Mouse (Mus musculus): ENCODE measurements at regions not wholly inside any gene's neighbourhood (a gene's known extent, or its start where the extent isn't known, plus 50 kb on each side); places are given as distances from the start of the nearest gene placed in this dataset.

DNA sequence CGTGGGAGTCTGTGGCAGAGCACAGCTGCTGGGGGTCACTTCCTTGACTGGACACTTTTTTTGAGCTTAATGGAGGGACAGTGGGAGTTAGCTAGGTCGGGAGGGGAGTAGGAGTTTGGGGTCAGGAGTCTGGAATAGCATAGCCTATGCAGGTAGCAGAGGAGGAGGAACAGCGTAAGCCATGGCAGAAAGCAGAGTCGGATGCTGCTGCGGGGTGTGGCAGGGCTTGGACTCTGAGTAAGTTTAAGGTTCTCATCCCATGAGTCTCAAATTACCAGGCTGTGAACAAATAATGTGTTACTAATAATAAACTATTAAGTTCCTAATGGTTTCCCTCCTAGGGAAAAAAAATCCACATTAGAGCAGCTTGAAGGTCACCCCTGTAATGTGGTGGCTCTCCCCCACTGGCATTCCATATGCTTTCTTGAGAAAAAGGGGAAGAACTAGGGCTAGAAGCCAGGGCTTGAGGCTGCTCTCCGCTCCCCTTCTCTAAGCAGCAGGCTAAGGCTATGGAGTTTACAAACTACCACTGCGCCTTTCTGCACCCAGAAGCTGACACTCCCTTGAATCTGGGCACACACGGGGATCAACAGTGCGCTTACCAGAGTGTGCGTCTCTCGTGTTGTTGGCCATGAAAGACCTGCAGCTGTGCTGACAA is 213.4 kb upstream of the Pgrmc2 start:
- TF ChIP-seq CTCF (IDR thresholded peaks at IDR 0.05) (no peak), POLR2A (IDR thresholded peaks at IDR 0.05; ENCODE audit: insufficient read depth, low read depth, low read length) (no peak)

Measured in heart, adult 2 months (tissue).